Mouse (Mus musculus) embryonic facial prominence, embryonic 12.5 days (tissue): ENCODE data around the gene Gnb1. TPM values are rescaled to one million over a fixed set of nuclear protein-coding genes. Genes with fewer than 3 reads are reported as not detected.
"Not testable (repeated sequence)": the region's sequence is repeated elsewhere in the genome, so short reads cannot be mapped to it uniquely, and the experiment has no call there.

Experiments used
- ATAC-seq: fragments of 200-750 bp; cut with Nextera tagmentation; 2 replicates; pipeline ENCODE4 v1.8.0; 2017; ENCODE audit not compliant: insufficient number of reproducible peaks, insufficient read depth, low FRiP score, low TSS enrichment
- H3K27ac ChIP-seq: fragments of 300-500 bp; sonication (generic); 2 replicates; pipeline ENCODE4 v1.5.1; 2016; ENCODE audit warnings: mild to moderate bottlenecking
- H3K27me3 ChIP-seq: fragments of 300-500 bp; sonication (generic); 2 replicates; pipeline ENCODE4 v1.6.1; 2016; ENCODE audit warnings: mild to moderate bottlenecking, moderate library complexity
- H3K36me3 ChIP-seq: fragments of 300-500 bp; sonication (generic); 2 replicates; pipeline ENCODE4 v1.6.1; 2016; ENCODE audit warnings: mild to moderate bottlenecking
- H3K4me1 ChIP-seq: fragments of 300-500 bp; sonication (generic); 2 replicates; pipeline ENCODE4 v1.6.1; 2016
- H3K4me2 ChIP-seq: fragments of 300-500 bp; sonication (generic); replicated peaks from 2 replicates; pipeline ENCODE4 v1.6.1; 2016; ENCODE audit warnings: mild to moderate bottlenecking, moderate library complexity
- H3K4me3 ChIP-seq: fragments of 300-500 bp; sonication (generic); 2 replicates; pipeline ENCODE4 v1.5.1; 2016; ENCODE audit warnings: mild to moderate bottlenecking
- H3K9ac ChIP-seq: fragments of 300-500 bp; sonication (generic); 2 replicates; pipeline ENCODE4 v1.6.1; 2016; ENCODE audit warnings: mild to moderate bottlenecking, moderate library complexity
- H3K9me3 ChIP-seq: fragments of 300-500 bp; sonication (generic); 2 replicates; pipeline ENCODE4 v1.6.1; 2016; ENCODE audit warnings: mild to moderate bottlenecking, moderate library complexity
- WGBS: fragments of 180-500 bp; shearing (Covaris S2); methylation state at CpG from one replicate; pipeline ENCODE4 v1.1.7; 2016; 5-methylcytosine and 5-hydroxymethylcytosine counted together
- polyA plus RNA-seq: library from polyadenylated mRNA; unstranded; fragments of >200 nt; fragmentation: Nextera tagmentation; extraction: Ambion mirVana; gene quantifications from 2 replicates; pipeline ENCODE4 v1.2.1, GENCODE M21; 2016

Gene Gnb1
- polyA plus RNA-seq, 1 experiment from 2014 or later = 570 TPM

- Histone ChIP-seq H3K4me3 (no peak overlapping the region), H3K4me1 (peaks cover 17% of the 10 kb centered on the region), H3K4me2 (no peak overlapping the region), H3K9me3 (no peaks in the 10 kb centered on the region), H3K27ac (no peak overlapping the region), H3K27me3 (no peaks in the 10 kb centered on the region), H3K36me3 (no peaks in the 10 kb centered on the region), H3K9ac (no peak overlapping the region)
- ATAC-seq = no peak
- 89% methylated on average over 6 of the region's 6 CpGs for WGBS
Measured at GRCm38 (mm10) chr4:155569818-155570217, 78.7 kb downstream of the Gnb1 start.

- ATAC-seq, H3K36me3 ChIP-seq, H3K4me3 ChIP-seq, H3K27me3 ChIP-seq, H3K9ac ChIP-seq, H3K9me3 ChIP-seq, H3K4me2 ChIP-seq, H3K27ac ChIP-seq: not testable (repeated sequence)
- peaks cover 12% of the 10 kb centered on the region for H3K4me1 ChIP-seq
- WGBS = 92% methylated on average over 11 of the region's 11 CpGs
Measured at GRCm38 (mm10) chr4:155570315-155570714, 79.2 kb downstream of the Gnb1 start.

GRCm38 (mm10) chr4:155571442-155571841, 80.3 kb downstream of the Gnb1 start:
- Histone ChIP-seq H3K4me3 (no peak overlapping the region), H3K9me3 (no peaks in the 10 kb centered on the region), H3K27me3 (no peaks in the 10 kb centered on the region), H3K4me1 (peaks cover 6% of the 10 kb centered on the region; the same call in 1 of the 2 replicates), H3K27ac (no peak overlapping the region), H3K9ac (no peak overlapping the region), H3K36me3 (no peaks in the 10 kb centered on the region), H3K4me2 (no peak overlapping the region)
- 79% methylated on average over 2 of the region's 2 CpGs for WGBS
- ATAC-seq = no peak

- Histone ChIP-seq H3K36me3 (peaks cover 12% of the 10 kb centered on the region), H3K9ac (no peak overlapping the region), H3K9me3 (no peaks in the 10 kb centered on the region), H3K27ac (no peak overlapping the region), H3K4me1 (peaks cover 6% of the 10 kb centered on the region; the same call in 1 of the 2 replicates), H3K27me3 (no peaks in the 10 kb centered on the region), H3K4me2 (no peak overlapping the region), H3K4me3 (no peak overlapping the region)
- no peak for ATAC-seq
- 77% methylated on average over 2 of the region's 2 CpGs for WGBS
Measured at GRCm38 (mm10) chr4:155573155-155573554, 82.0 kb downstream of the Gnb1 start.

GRCm38 (mm10) chr4:155573876-155574275, 82.7 kb downstream of the Gnb1 start:
- H3K9me3 ChIP-seq = no peaks in the 10 kb centered on the region
- H3K4me2 ChIP-seq = no peak overlapping the region
- no peak for ATAC-seq
- 91% methylated on average over 9 of the region's 9 CpGs for WGBS
- peaks cover 6% of the 10 kb centered on the region; the same call in 1 of the 2 replicates for H3K4me1 ChIP-seq
- H3K4me3 ChIP-seq = no peak overlapping the region
- no peaks in the 10 kb centered on the region for H3K27me3 ChIP-seq
- H3K9ac ChIP-seq = no peak overlapping the region
- H3K36me3 ChIP-seq = peaks cover 18% of the 10 kb centered on the region
- no peak overlapping the region for H3K27ac ChIP-seq

- 91% methylated on average over 11 of the region's 11 CpGs for WGBS
- H3K36me3 ChIP-seq = peaks cover 25% of the 10 kb centered on the region
- no peak overlapping the region for H3K27ac ChIP-seq
- H3K4me3 ChIP-seq = no peak overlapping the region
- peaks cover 6% of the 10 kb centered on the region; the same call in 1 of the 2 replicates for H3K4me1 ChIP-seq
- H3K4me2 ChIP-seq = no peak overlapping the region
- H3K9me3 ChIP-seq = no peaks in the 10 kb centered on the region
- ATAC-seq = no peak
- no peak overlapping the region for H3K9ac ChIP-seq
- no peaks in the 10 kb centered on the region for H3K27me3 ChIP-seq
Measured at GRCm38 (mm10) chr4:155574931-155575330, 83.8 kb downstream of the Gnb1 start.

- Histone ChIP-seq H3K27me3 (no peaks in the 10 kb centered on the region), H3K36me3 (peaks cover 25% of the 10 kb centered on the region), H3K4me3 (no peak overlapping the region), H3K4me2 (no peak overlapping the region), H3K4me1 (peaks cover 6% of the 10 kb centered on the region; the same call in 1 of the 2 replicates), H3K9ac (no peak overlapping the region), H3K9me3 (no peaks in the 10 kb centered on the region), H3K27ac (no peak overlapping the region)
- WGBS = 86% methylated on average over 8 of the region's 8 CpGs
- no peak for ATAC-seq
Measured at GRCm38 (mm10) chr4:155575521-155575920, 84.4 kb downstream of the Gnb1 start.

- no peak overlapping the region for H3K9ac ChIP-seq
- H3K27me3 ChIP-seq = no peaks in the 10 kb centered on the region
- H3K4me3 ChIP-seq = no peak overlapping the region
- H3K36me3 ChIP-seq = peaks cover 25% of the 10 kb centered on the region
- no peaks in the 10 kb centered on the region for H3K9me3 ChIP-seq
- H3K27ac ChIP-seq = no peak overlapping the region
- 88% methylated on average over 9 of the region's 9 CpGs for WGBS
- H3K4me2 ChIP-seq = no peak overlapping the region
- no peak for ATAC-seq
- H3K4me1 ChIP-seq = no peaks in the 10 kb centered on the region
Measured at GRCm38 (mm10) chr4:155577132-155577531, 86.0 kb downstream of the Gnb1 start.

- Histone ChIP-seq H3K27me3 (no peaks in the 10 kb centered on the region), H3K27ac (no peak overlapping the region), H3K9me3 (no peaks in the 10 kb centered on the region), H3K4me2 (no peak overlapping the region), H3K4me1 (no peaks in the 10 kb centered on the region), H3K4me3 (no peak overlapping the region), H3K9ac (no peak overlapping the region), H3K36me3 (peaks cover 31% of the 10 kb centered on the region)
- ATAC-seq = no peak
- 91% methylated on average over 5 of the region's 5 CpGs for WGBS
Measured at GRCm38 (mm10) chr4:155577741-155578140, 86.6 kb downstream of the Gnb1 start.

GRCm38 (mm10) chr4:155578336-155579125, 87.4 kb downstream of the Gnb1 start:
- 89% methylated on average over 7 of the region's 7 CpGs for WGBS
- Histone ChIP-seq H3K36me3 (peaks cover 32% of the 10 kb centered on the region), H3K27ac (no peak overlapping the region), H3K9me3 (no peaks in the 10 kb centered on the region), H3K27me3 (no peaks in the 10 kb centered on the region), H3K9ac (no peak overlapping the region), H3K4me2 (no peak overlapping the region), H3K4me1 (no peaks in the 10 kb centered on the region), H3K4me3 (no peak overlapping the region)
- no peak for ATAC-seq

GRCm38 (mm10) chr4:155580420-155580819, 89.3 kb downstream of the Gnb1 start:
- H3K27me3 ChIP-seq = no peaks in the 10 kb centered on the region
- H3K4me1 ChIP-seq = no peaks in the 10 kb centered on the region
- peaks cover 51% of the 10 kb centered on the region for H3K36me3 ChIP-seq
- no peak overlapping the region for H3K9ac ChIP-seq
- H3K27ac ChIP-seq = no peak overlapping the region
- 29% methylated on average over 1 of the region's 1 CpGs for WGBS
- ATAC-seq = no peak
- H3K9me3 ChIP-seq = no peaks in the 10 kb centered on the region
- no peak overlapping the region for H3K4me2 ChIP-seq
- H3K4me3 ChIP-seq = no peak overlapping the region

GRCm38 (mm10) chr4:155582279-155582905, 91.2 kb downstream of the Gnb1 start:
- Histone ChIP-seq H3K4me1 (no peaks in the 10 kb centered on the region), H3K27me3 (no peaks in the 10 kb centered on the region), H3K27ac (no peak overlapping the region), H3K4me3 (no peak overlapping the region), H3K36me3 (peaks cover 63% of the 10 kb centered on the region), H3K4me2 (no peak overlapping the region), H3K9ac (no peak overlapping the region), H3K9me3 (no peaks in the 10 kb centered on the region)
- 96% methylated on average over 6 of the region's 6 CpGs for WGBS
- no peak; the same call in 1 of the 2 replicates for ATAC-seq
